Mouse (Mus musculus) heart, embryonic 16.5 days (tissue): Measurements from ENCODE around the gene Arhgap22. TPM values are rescaled to one million over a fixed set of nuclear protein-coding genes. Genes with fewer than 3 reads are reported as not detected.

ENCODE experiments used
- ATAC-seq: fragments of 200-750 bp; cut with Nextera tagmentation; replicated peaks from 2 replicates; pipeline ENCODE4 v1.8.0; 2017; ENCODE audit warnings: moderate number of reproducible peaks; ENCODE audit not compliant: insufficient read depth, low FRiP score; ENCODE audit errors: extremely low read depth
- H3K27ac ChIP-seq: fragments of 300-500 bp; sonication (generic); 2 replicates; pipeline ENCODE4 v1.5.1; 2014; ENCODE audit warnings: mild to moderate bottlenecking, low read length, control low read depth, moderate library complexity
- H3K27me3 ChIP-seq: fragments of 300-500 bp; sonication (generic); 2 replicates; pipeline ENCODE4 v1.6.1; 2014; ENCODE audit warnings: low read length, mixed read lengths; ENCODE audit not compliant: control insufficient read depth, insufficient read depth
- H3K36me3 ChIP-seq: fragments of 300-500 bp; sonication (generic); 2 replicates; pipeline ENCODE4 v1.6.1; 2014; ENCODE audit not compliant: control insufficient read depth, insufficient read depth
- H3K4me1 ChIP-seq: fragments of 300-500 bp; sonication (generic); 2 replicates; pipeline ENCODE4 v1.6.1; 2014; ENCODE audit warnings: low read length, mixed read lengths; ENCODE audit not compliant: control insufficient read depth, insufficient read depth
- H3K4me2 ChIP-seq: fragments of 300-500 bp; sonication (generic); 2 replicates; pipeline ENCODE4 v1.6.1; 2014; ENCODE audit warnings: low read depth, mild to moderate bottlenecking, control low read depth, low read length
- H3K4me3 ChIP-seq: fragments of 300-500 bp; sonication (generic); 2 replicates; pipeline ENCODE4 v1.5.1; 2014; ENCODE audit warnings: mild to moderate bottlenecking, control low read depth, low read length
- H3K9ac ChIP-seq: fragments of 300-500 bp; sonication (generic); 2 replicates; pipeline ENCODE4 v1.6.1; 2014; ENCODE audit warnings: low read length, control low read depth
- H3K9me3 ChIP-seq: fragments of 300-500 bp; sonication (generic); replicated peaks from 2 replicates; pipeline ENCODE4 v1.6.1; 2016; ENCODE audit warnings: low read length; ENCODE audit not compliant: control insufficient read depth
- WGBS: fragments of 180-500 bp; shearing (Covaris S2); extraction: QIAGEN DNeasy Blood & Tissue Kit; methylation state at CpG from one replicate; pipeline ENCODE4 v1.1.7; 2014; 5-methylcytosine and 5-hydroxymethylcytosine counted together
- polyA plus RNA-seq: library from polyadenylated mRNA; unstranded; fragments of >200 nt; fragmentation: Nextera tagmentation; extraction: Ambion mirVana; gene quantifications from 2 replicates; pipeline ENCODE4 v1.2.1, GENCODE M21; 2015

The Arhgap22 gene
- polyA plus RNA-seq, 1 experiment from 2014 or later: 1.4 TPM

DNA sequence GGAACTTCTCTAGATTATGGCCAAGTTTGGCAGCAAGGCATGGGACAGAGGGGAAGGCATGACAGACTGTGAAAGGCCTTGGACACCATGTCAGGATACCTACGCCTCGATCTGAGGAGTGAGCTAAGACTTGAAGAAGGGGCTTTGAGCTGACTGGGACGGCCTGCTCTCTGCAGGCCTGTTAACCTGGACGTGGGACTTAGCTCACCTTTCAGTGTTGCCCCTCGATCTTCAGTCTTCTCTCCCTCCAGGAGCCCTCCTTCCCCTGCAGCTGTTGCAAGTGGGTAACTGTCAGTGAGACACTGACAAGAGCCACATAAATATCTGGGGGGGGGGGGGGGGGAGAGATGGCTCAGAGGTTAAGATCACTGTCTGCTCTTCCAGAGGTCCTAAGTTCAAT, 34.9 kb downstream of the Arhgap22 start:
- peaks cover 4% of the 10 kb centered on the region; the same call in 1 of the 2 replicates for H3K27me3 ChIP-seq
- peaks cover 14% of the 10 kb centered on the region for H3K4me1 ChIP-seq
- no peaks in the 10 kb centered on the region for H3K36me3 ChIP-seq
- H3K9me3 ChIP-seq: no peaks in the 10 kb centered on the region
- WGBS: 87% methylated on average over 5 of the region's 5 CpGs
- no peak overlapping the region for H3K4me3 ChIP-seq
- no peak for ATAC-seq
- no peak overlapping the region for H3K9ac ChIP-seq
- H3K4me2 ChIP-seq: no peak overlapping the region
- H3K27ac ChIP-seq: no peak overlapping the region

GRCm38 (mm10) chr14:33250215-33250939, 36.6 kb downstream of the Arhgap22 start:
- peak; percentile 33 for ATAC-seq
- H3K9ac ChIP-seq: peak overlapping the region; percentile 53
- H3K4me3 ChIP-seq: peak overlapping the region; percentile 39
- WGBS: 2% methylated on average over 30 of the region's 30 CpGs
- H3K27me3 ChIP-seq: peaks cover 4% of the 10 kb centered on the region; the same call in 1 of the 2 replicates
- H3K27ac ChIP-seq: no peak overlapping the region
- H3K4me2 ChIP-seq: peak overlapping the region; percentile 59
- H3K4me1 ChIP-seq: peaks cover 10% of the 10 kb centered on the region
- no peaks in the 10 kb centered on the region for H3K36me3 ChIP-seq
- no peaks in the 10 kb centered on the region for H3K9me3 ChIP-seq

GRCm38 (mm10) chr14:33250956-33251745, 37.3 kb downstream of the Arhgap22 start:
- WGBS: 11% methylated on average over 13 of the region's 13 CpGs
- Histone ChIP-seq H3K4me1 (peaks cover 10% of the 10 kb centered on the region), H3K27ac (no peak overlapping the region), H3K4me2 (peak overlapping the region; percentile 59), H3K9ac (peak overlapping the region; percentile 53), H3K27me3 (peaks cover 4% of the 10 kb centered on the region; the same call in 1 of the 2 replicates), H3K36me3 (no peaks in the 10 kb centered on the region), H3K4me3 (peak overlapping the region; percentile 39), H3K9me3 (no peaks in the 10 kb centered on the region)
- no peak for ATAC-seq

- ATAC-seq: no peak
- Histone ChIP-seq H3K9ac (no peak overlapping the region), H3K4me3 (no peak overlapping the region), H3K9me3 (no peaks in the 10 kb centered on the region), H3K4me1 (no peaks in the 10 kb centered on the region), H3K4me2 (no peak overlapping the region), H3K27me3 (no peaks in the 10 kb centered on the region), H3K27ac (no peak overlapping the region), H3K36me3 (no peaks in the 10 kb centered on the region)
- WGBS: 74% methylated on average over 5 of the region's 5 CpGs
Observed at GRCm38 (mm10) chr14:33258256-33258655, 44.4 kb downstream of the Arhgap22 start.

GRCm38 (mm10) chr14:33260131-33260530, 46.3 kb downstream of the Arhgap22 start:
- Histone ChIP-seq H3K27ac (no peak overlapping the region), H3K4me3 (no peak overlapping the region), H3K4me1 (no peaks in the 10 kb centered on the region), H3K4me2 (no peak overlapping the region), H3K9me3 (no peaks in the 10 kb centered on the region), H3K27me3 (no peaks in the 10 kb centered on the region), H3K9ac (no peak overlapping the region), H3K36me3 (no peaks in the 10 kb centered on the region)
- no peak for ATAC-seq
- 84% methylated on average over 6 of the region's 6 CpGs for WGBS

DNA sequence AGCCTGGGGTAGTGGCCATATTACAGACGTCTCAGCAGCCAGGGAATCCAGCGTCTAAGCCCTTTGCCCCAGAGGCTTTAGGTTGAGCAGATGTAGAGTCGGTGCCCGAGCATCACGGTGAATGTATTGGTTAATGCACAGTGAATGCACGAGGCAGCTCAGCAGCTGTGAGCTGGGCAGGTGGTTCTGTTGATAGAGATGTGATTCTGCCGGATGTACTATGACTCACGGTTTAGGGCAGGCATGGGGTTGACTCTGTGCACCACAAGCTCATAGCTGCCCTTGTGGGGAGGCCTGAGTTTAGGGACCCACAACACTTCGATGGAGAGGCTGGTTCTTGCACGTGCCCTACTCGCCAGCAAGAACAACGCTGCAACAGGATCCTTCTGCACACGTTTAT, 51.0 kb downstream of the Arhgap22 start:
- no peak for ATAC-seq
- Histone ChIP-seq H3K9ac (no peak overlapping the region), H3K4me1 (no peaks in the 10 kb centered on the region), H3K27me3 (no peaks in the 10 kb centered on the region), H3K36me3 (no peaks in the 10 kb centered on the region), H3K4me2 (no peak overlapping the region), H3K4me3 (no peak overlapping the region), H3K27ac (no peak overlapping the region), H3K9me3 (peaks cover 5% of the 10 kb centered on the region; the same call in 1 of the 2 replicates)
- WGBS: 88% methylated on average over 13 of the region's 13 CpGs

GRCm38 (mm10) chr14:33276240-33276639, 62.4 kb downstream of the Arhgap22 start:
- Histone ChIP-seq H3K27ac (no peak overlapping the region), H3K36me3 (no peaks in the 10 kb centered on the region), H3K4me3 (no peak overlapping the region), H3K4me2 (no peak overlapping the region), H3K9me3 (no peaks in the 10 kb centered on the region), H3K9ac (no peak overlapping the region), H3K4me1 (0 out of 2 replicates have a peak, but pooled peaks cover 8% of the 10 kb centered on the region), H3K27me3 (no peaks in the 10 kb centered on the region)
- WGBS: 24% methylated on average over 2 of the region's 2 CpGs
- ATAC-seq: no peak

DNA sequence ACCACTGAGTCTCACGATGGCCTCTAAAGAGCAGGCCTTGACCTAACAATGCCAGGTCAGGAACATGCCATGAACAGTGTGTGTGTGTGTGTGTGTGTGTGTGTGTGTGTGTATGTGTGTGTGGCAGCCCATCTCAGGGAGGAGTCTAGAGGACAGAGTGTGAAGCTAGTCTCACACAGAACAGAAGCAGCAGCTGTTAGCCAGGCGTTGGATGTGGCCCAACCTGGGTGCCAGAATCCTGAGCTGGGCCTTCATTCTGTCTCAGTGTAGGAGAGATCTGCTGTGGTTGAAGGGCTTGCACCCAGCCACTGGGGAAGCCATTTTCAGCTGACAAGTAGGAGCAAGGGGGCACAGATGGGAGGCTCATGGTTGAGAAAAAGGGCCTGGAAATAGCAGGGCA, 64.5 kb downstream of the Arhgap22 start:
- ATAC-seq: no peak
- H3K27me3 ChIP-seq: no peaks in the 10 kb centered on the region
- H3K9ac ChIP-seq: no peak overlapping the region
- H3K4me3 ChIP-seq: no peak overlapping the region
- 72% methylated on average over 2 of the region's 2 CpGs for WGBS
- no peaks in the 10 kb centered on the region for H3K36me3 ChIP-seq
- H3K27ac ChIP-seq: no peak overlapping the region
- no peaks in the 10 kb centered on the region for H3K9me3 ChIP-seq
- H3K4me2 ChIP-seq: no peak overlapping the region
- H3K4me1 ChIP-seq: 0 out of 2 replicates have a peak, but pooled peaks cover 8% of the 10 kb centered on the region

DNA sequence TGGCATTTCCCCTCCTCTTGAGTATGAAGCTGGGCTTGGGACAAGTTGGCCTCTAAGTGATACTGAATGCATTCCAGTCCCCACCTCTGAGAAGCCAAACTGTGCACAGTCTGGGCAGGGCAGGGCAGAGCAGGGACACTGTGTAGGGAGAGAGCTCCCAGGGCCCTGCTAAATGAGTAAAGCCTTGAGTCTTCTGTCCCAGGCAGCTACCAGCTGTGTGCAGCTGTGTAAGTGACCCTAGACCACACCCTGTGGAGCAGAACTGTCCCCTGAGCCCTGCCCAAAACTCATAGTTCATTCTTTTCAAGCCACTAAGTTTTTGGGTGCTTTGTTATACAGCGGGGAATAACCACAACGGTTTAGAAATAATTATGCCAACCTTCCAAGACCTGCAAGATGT, 67.1 kb downstream of the Arhgap22 start:
- no peak for ATAC-seq
- no peaks in the 10 kb centered on the region for H3K9me3 ChIP-seq
- WGBS: 94% methylated on average over 2 of the region's 2 CpGs
- H3K27ac ChIP-seq: no peak overlapping the region
- no peaks in the 10 kb centered on the region for H3K27me3 ChIP-seq
- H3K4me2 ChIP-seq: no peak overlapping the region
- no peaks in the 10 kb centered on the region for H3K36me3 ChIP-seq
- H3K4me1 ChIP-seq: 0 out of 2 replicates have a peak, but pooled peaks cover 2% of the 10 kb centered on the region
- H3K9ac ChIP-seq: no peak overlapping the region
- H3K4me3 ChIP-seq: no peak overlapping the region
